Mouse (Mus musculus) right cerebral cortex, adult 18-20 months (tissue): ENCODE measurements around the gene Rwdd2a.
A peak's percentile ranks its signal among the peaks of the same experiment; 100 is the strongest.

Experiments
- DNase-seq: peaks from one replicate; pipeline ENCODE4 v3.0.0; 2022; ENCODE audit warnings: mixed read lengths

Rwdd2a gene

DNA sequence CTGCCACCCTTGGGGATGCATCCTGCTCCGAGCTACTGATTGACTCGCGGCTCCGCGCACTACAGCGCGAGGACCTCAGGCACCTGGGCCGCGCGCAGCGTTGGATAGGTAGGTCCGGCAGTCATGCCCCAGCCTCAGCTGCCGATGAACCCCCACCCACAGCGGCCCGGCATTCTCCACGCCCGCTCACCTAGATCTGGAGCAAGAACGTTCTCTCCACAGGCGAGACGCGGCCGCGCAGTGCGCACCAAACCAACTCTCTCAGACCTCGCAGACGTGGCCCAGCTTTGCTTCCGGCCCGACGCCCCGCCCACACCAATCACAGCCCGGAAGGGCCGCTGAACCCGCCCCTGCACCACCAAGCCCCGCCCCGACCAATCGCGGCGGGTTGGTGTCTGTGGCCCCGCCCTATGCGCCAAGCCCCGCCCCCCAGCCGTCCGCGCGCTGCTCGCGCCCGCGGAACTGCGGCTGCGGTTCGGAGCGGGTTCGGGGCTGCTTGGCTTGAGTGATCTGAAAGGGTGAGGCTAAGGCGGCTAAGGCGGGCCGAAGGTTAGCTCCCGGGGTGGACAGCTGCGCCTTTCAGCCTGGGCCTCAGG, at the start of gene Rwdd2a, which contains the start of gene Pgm3:
Gene Rwdd2a (plus strand): TSS at position 452 of the 596 bp plus-strand sequence.
Gene Pgm3 (minus strand): TSS at position 303 of the 596 bp plus-strand sequence.
- DNase-seq: peak; percentile 97

GRCm38 (mm10) chr9:86522335-86522734, 49.5 kb upstream of the Rwdd2a start:
- no peak for DNase-seq

DNA sequence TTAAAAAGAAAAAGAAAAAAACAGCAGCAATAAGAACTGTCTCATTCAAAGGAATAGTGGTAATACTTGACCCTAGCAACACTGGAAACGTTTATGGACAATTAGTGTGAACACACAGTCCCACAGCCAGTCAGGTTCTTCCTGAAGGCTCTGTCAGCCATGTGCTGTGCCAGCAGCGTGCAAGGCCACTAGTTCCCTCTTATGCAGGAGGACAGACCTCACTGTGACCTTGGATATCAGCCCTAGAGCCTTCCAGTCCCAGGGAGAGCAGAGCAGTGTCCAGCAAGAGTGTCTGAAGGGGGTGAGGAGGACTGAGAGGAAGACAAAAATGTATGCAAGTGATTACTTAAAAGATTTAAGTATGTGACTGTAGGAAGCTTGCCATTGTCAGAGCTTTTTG, 46.2 kb upstream of the Rwdd2a start:
- no peak for DNase-seq

GRCm38 (mm10) chr9:86534071-86534470, 37.7 kb upstream of the Rwdd2a start:
- DNase-seq: no peak

DNA sequence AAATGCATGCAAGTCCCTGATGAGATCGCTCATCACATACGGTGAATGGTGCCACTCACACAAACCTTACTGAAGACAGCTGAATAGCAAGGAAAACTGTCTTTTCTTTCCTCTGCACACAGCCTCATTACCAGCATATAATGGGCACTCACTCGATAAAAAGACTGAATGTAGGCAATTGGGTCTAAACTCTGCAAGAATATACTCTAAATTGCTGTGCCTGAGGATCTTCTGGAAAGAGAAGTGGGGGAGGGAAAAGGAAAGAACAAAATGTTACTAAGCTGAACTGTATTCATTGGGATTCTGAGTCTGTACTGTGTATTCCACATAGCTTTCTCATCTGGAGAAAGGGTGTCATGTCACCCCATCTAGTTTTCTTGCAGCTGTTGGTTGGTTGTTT, 28.3 kb upstream of the Rwdd2a start:
- no peak for DNase-seq

DNA sequence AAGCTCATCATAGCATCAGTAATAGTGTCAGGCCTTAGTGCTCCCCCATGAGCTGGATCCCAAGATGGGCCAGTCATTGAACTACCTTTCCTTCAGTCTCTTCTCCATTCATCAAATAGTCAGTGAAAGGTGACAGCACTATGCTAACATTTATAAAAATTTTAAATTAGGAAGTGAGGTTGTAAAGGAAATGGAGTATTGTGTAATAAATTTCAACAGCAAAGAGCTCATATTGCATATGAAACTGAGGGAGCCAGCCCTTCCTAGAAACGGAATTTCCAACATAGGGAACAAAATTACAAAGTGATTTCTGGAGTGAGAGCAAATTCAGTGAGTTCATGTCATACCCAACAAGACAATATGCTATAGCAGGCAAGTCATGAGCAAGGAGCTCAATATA, 27.2 kb upstream of the Rwdd2a start:
- DNase-seq: no peak

GRCm38 (mm10) chr9:86549637-86550162, 22.1 kb upstream of the Rwdd2a start:
- DNase-seq: no peak

DNA sequence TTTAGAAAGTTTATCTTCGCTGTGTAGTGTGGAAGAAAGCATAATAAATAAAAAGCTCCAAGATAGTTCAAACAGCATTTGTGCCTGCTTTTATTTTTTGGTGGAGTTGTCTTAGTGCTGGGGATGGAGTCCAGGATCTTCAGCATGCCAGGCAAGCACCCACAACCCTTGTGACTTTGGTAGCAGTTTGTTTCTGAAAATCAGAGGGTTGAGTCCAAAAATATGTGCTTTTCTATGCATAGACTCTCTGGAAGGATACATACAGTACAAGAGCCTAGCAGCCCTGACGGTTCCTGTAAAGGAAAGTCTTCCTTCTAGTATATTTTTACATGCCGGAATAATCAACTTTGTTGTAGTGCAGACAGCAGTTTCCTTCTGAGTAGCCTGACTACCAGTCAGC, 21.1 kb upstream of the Rwdd2a start:
- no peak for DNase-seq

- no peak for DNase-seq
Observed at GRCm38 (mm10) chr9:86553886-86554285, 17.9 kb upstream of the Rwdd2a start.

DNA sequence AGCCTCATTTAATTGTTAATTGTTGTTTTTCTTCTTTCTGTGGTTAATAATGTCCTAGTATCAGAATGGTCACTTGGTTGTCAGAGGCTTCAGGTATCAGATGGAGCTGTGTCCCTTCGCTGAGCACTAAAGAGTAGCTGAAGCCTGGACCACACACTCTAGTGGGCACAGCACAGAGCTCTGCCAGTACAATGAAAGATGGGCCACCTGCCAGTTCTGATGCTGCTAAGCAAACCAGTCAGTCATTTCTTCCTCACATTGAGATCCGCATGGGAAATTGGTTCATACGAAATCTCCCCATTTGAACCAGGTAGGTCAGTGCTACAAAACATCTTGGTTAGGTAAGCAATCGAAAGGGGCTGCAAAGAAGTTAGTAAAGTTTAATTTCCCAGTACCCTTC, 17.1 kb upstream of the Rwdd2a start:
- no peak for DNase-seq

GRCm38 (mm10) chr9:86560543-86560942, 11.2 kb upstream of the Rwdd2a start:
- no peak for DNase-seq

DNA sequence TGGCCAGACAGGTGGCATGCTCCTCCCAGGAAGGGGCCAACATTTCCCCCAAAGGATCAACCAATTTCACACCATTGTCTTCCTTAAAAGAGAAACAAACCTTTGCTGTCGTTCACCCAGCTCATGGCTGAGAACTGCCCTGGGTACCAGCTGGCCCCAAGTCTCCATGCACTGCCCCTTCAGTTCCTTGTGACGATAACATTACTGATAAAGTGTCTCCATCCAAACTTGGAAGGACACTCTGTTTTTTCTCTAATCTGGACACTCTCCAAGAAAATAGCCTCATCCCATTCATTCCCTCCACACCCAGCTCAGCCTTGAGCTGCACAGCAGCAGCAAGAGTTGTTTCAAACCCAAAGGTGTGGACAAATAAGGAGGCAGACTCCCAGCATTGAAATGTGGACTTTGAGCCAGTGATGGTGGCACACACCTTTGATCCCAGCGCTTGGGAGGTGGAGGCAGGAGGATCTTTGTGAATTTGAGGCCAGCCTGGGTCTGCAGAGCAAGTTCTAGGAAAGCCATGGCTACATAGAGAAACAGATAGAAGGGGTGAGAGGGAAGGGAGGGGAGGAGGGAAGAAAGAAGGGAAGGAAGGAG, 2.4 kb upstream of the Rwdd2a start:
- no peak for DNase-seq

DNA sequence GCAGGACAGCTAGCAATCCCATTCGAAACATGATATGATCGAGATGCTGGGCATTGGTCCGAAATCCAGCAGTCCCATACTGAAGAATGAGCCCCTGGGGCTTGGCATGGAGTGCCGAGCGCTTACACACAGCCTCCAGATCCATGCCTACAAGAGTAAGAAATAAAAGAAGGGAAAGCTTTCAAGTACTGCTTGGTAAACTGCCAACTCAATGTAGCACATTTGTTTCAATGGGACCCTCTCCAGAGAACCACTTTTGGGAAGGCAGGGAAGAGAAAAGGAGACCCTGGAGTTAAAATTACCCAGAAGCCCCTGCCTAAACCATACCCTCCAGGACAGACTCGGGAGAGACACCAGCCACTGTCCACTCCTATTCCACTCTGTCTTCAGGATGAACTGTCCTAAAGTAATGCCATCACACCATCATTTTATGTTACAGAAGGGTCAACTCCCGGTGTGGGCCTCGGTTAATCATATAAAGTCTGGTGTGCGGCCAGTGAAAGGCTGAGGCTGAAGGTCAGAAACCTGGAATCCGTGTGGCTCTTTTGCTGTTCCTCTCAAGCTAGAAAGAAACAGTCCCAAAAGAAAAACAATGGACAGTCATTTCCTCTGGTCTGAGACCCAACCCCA, 1.4 kb upstream of the Rwdd2a start:
- DNase-seq: no peak

GRCm38 (mm10) chr9:86570946-86571345, 845 bp upstream of the Rwdd2a start:
- no peak for DNase-seq

- DNase-seq: no peak
Observed at GRCm38 (mm10) chr9:86572196-86572595, 405 bp downstream of the Rwdd2a start.

GRCm38 (mm10) chr9:86572636-86573291, 973 bp downstream of the Rwdd2a start:
- DNase-seq: peak; percentile 82

- no peak for DNase-seq
Observed at GRCm38 (mm10) chr9:86573616-86574303, 2.0 kb downstream of the Rwdd2a start.

DNA sequence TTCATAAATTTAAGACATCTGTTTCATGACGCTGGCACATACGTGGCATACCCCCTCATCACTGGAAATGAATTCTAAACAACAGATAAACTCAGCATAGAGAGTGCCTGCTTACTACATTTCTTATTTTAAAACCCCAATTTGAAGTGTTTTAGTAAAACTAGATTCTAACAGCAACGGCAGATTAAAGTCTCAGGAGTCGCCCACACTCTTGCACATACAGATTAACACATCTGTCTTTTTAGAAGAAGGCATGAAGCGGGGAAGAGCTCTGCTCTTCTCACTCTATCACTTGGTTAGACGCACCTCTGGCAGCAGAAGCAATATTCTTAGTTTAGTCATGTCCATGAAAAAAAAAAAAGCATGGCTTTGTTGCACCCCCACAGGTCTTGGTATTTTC, 3.4 kb downstream of the Rwdd2a start:
- no peak for DNase-seq

DNA sequence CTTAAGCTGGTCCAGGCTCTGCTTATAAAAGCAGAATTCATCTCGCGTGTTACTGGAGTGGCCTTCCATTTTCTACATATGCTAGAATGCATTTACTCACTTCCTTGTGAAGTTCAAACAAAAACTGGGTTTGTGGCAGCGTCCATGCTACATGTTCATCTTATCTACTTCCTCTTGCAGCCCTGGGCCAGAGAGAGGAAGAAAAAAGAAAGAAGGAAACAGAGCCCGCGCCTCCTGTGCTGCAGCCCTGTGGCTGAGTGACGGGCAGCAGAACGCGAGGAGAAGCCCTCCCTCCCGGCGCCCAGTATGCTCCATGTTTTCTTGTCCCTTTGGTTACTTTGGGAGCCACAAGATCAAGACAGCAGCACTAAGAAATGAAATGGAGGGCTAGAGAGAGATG, 7.9 kb downstream of the Rwdd2a start:
- DNase-seq: no peak

DNA sequence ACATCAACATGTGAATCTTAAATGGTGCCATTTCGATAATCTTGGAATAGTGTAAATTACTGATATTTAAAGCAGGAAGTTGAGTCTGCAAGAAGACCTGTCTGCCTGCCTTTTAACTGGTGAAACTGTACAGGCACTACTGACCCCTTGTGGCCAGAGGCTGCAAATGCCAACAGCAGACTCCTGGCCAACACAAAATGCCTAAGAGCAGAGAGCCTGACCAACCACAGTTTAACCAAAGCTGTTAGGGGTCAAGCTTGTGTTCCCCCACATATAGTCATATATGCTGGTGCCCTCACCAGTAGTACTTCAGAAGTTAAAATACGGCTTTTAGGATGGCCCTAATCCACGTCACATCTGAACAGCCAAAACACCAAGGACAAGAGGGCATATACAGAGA, 11.9 kb downstream of the Rwdd2a start:
- peak; percentile 68 for DNase-seq

DNA sequence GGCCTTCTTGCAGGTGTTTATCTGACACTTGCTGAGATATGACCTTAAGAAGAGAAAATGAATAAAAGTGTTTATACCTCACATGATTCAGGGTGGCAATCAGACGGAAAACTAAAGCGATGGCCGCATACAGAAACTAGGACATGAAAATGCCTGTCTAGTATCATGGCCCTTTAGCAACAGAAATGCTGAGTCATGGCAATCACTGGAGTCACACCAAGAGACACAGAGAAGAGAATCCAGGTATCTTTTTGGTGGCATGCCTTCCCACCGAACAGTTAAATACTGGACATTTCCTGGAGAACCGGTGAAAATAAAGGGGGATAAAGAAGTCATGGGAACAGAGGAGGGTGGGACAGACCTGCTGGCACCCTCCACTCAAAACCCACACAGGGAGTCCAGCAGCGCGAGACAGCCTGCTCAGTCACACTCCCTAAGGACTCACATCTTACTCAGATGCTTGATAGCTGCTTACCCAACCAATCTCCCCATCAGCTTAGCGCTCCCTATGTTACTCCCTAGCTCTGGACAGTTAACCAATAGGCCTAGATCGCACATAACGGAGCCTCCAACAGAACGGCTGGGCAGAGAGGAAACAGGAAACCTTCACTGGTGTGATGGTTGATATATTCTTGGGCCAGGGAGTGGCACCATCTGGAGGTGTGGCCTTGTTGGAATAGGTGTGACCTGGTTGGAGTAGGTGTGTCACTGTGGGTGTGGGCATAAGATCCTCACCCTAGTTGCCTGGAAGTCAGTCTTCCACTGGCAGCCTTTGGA, 15.4 kb downstream of the Rwdd2a start:
- no peak for DNase-seq
